34 mouse cellular contexts compared by ENCODE assay signal in genomic region chr11:87507043-87507442, GRCm38 (mm10). TPM values are rescaled to one million over a fixed set of nuclear protein-coding genes. Genes with fewer than 3 reads are reported as not detected.
"Had no signal": no experiment of that assay in that cellular context is flagged by ENCODE, and none has a peak within 500 bp of the region (broad histone marks: within the 10 kb centered on the region; RNA-seq: fewer than 3 reads in every experiment).

No protein-coding gene starts in this region.

- H3K36me3 ChIP-seq: heart, embryonic 13.5 days; heart, embryonic 15.5 days; hindbrain, embryonic 13.5 days; hindbrain, embryonic 15.5 days; kidney, embryonic 15.5 days; limb, embryonic 10.5 days; limb, embryonic 12.5 days had no signal

- H3K27me3 ChIP-seq: heart, embryonic 13.5 days; heart, embryonic 15.5 days; hindbrain, embryonic 13.5 days; hindbrain, embryonic 15.5 days; kidney, embryonic 15.5 days; limb, embryonic 12.5 days had no signal

- ATAC-seq: forebrain, postnatal 0 days; hindbrain, postnatal 0 days had no signal

- H3K9me3 ChIP-seq: heart, embryonic 13.5 days; heart, embryonic 15.5 days; hindbrain, embryonic 13.5 days; hindbrain, embryonic 15.5 days; kidney, embryonic 15.5 days; limb, embryonic 10.5 days; limb, embryonic 12.5 days had no signal

- H3K9ac ChIP-seq: forebrain, postnatal 0 days; heart, embryonic 13.5 days; heart, embryonic 15.5 days; hindbrain, embryonic 13.5 days; hindbrain, embryonic 15.5 days; kidney, embryonic 15.5 days; limb, embryonic 12.5 days had no signal

- H3K4me3 ChIP-seq: heart, adult 2 months; heart, embryonic 13.5 days; heart, embryonic 15.5 days; hindbrain, embryonic 13.5 days; hindbrain, embryonic 15.5 days; kidney, embryonic 15.5 days; layer of hippocampus, adult 2 months; left cerebral cortex, adult 2 months; limb, embryonic 10.5 days; limb, embryonic 12.5 days had no signal

- H3K4me1 ChIP-seq: heart, embryonic 13.5 days; heart, embryonic 15.5 days; hindbrain, embryonic 13.5 days; hindbrain, embryonic 15.5 days; kidney, embryonic 15.5 days had no signal

- H3K4me2 ChIP-seq: heart, embryonic 11.5 days; heart, embryonic 13.5 days; heart, embryonic 15.5 days; hindbrain, embryonic 13.5 days; hindbrain, embryonic 15.5 days; kidney, embryonic 15.5 days; limb, embryonic 12.5 days had no signal

- H3K27ac ChIP-seq: heart, adult 2 months; heart, embryonic 13.5 days; heart, embryonic 15.5 days; hindbrain, embryonic 13.5 days; hindbrain, embryonic 15.5 days; hindbrain, postnatal 0 days; kidney, embryonic 15.5 days; layer of hippocampus, adult 2 months; left cerebral cortex, adult 2 months; limb, embryonic 10.5 days; limb, embryonic 12.5 days had no signal

- DNase-seq: forebrain, postnatal 0 days; gastrocnemius, postnatal 14 days; gastrocnemius, postnatal 36 days; heart, adult 11 months; heart, adult 2 months; heart, postnatal 14 days; heart, postnatal 36 days; kidney, adult 11 months; kidney, adult 2 months; kidney, adult 9 months; kidney, postnatal 10 days; kidney, postnatal 25 days; kidney, postnatal 4 days; liver had no signal

RNA-seq across cellular contexts. Expression of gene Gm11492, which starts 59.4 kb away (rescaled TPM):
- total RNA-seq: forebrain, postnatal 0 days; gastrocnemius, adult 18-20 months; gastrocnemius, adult 8-10 months; gastrocnemius, postnatal 14 days; gastrocnemius, postnatal 36 days; heart, adult 2 months; heart, postnatal 14 days; heart, postnatal 36 days; hematopoietic stem cell, adult 5-6 weeks; hindbrain, postnatal 0 days; layer of hippocampus, adult 2 months; layer of hippocampus, postnatal 10 days; layer of hippocampus, postnatal 25 days; left cerebral cortex, adult 2 months had no signal
- polyA plus RNA-seq: forebrain, postnatal 0 days; heart, embryonic 11.5 days; heart, embryonic 13.5 days; heart, embryonic 15.5 days; heart, postnatal 0 days; hindbrain, embryonic 11.5 days; hindbrain, embryonic 13.5 days; hindbrain, embryonic 15.5 days; hindbrain, postnatal 0 days; intestine, embryonic 14.5 days; kidney, adult 2 months; kidney, embryonic 15.5 days; limb, embryonic 10.5 days; limb, embryonic 12.5 days; limb, embryonic 14.5 days had no signal
